In the genomic region with DNA sequence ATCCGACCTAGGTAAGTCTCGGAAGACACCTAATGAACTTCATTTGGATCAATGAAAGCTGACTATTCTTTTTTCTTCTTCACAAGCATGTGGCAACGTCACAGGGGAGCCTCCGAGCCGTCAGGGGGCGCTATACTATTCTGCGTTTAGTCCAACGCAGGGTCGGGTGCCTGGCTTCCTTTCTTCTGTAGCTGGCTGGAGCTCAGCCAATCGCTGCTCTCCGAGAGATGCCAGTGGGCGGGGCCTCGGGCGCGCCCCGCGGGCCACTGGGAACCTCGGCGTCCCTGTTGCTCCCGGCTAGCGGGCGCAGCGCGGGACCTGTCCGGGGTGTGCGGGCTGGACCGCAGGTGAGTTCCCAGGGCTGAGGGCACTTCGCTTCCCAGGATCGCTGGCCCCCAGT, we compare ENCODE assay signal across 8 mouse cellular contexts. TPM values are rescaled to one million over a fixed set of nuclear protein-coding genes. Genes with fewer than 3 reads are reported as not detected.
DNase-seq lines count a peak whose midpoint lies in the region; ATAC-seq lines count a peak whose summit lies in the region.

Smim12 (plus strand) TSS at position 233 of the 400 bp plus-strand sequence.

- peak; percentile 96 for ATAC-seq in hindbrain, embryonic 14.5 days (ENCODE audit: low FRiP score)

- peak within 1 kb of the TSS; percentile 81 for H3K4me3 ChIP-seq in hindbrain, embryonic 14.5 days (replicated peaks; ENCODE audit: low read length)

- no peaks in the 10 kb centered on the region for H3K9me3 ChIP-seq in hindbrain, embryonic 14.5 days (ENCODE audit: control insufficient read depth, low read length)

- H3K9ac ChIP-seq in hindbrain, embryonic 14.5 days: peak within 1 kb of the TSS; percentile 93

- peak within 1 kb of the TSS; percentile 50; the same call in 1 of the 2 replicates for H3K27ac ChIP-seq in hindbrain, embryonic 14.5 days

- no peaks in the 10 kb centered on the region for H3K27me3 ChIP-seq in hindbrain, embryonic 14.5 days (ENCODE audit: control insufficient read depth, insufficient read depth, low read length)

- H3K4me2 ChIP-seq in hindbrain, embryonic 14.5 days (replicated peaks): peak within 1 kb of the TSS; percentile 89

- H3K4me1 ChIP-seq in hindbrain, embryonic 14.5 days (replicated peaks; ENCODE audit: control insufficient read depth, insufficient read depth, low read length): peaks cover 12% of the 10 kb centered on the region

- WGBS in hindbrain, embryonic 14.5 days: 0% methylated on average over 29 of the region's 29 CpGs

- peaks cover 18% of the 10 kb centered on the region for H3K36me3 ChIP-seq in hindbrain, embryonic 14.5 days (replicated peaks; ENCODE audit: control insufficient read depth, insufficient read depth)

- peak; percentile 97 for DNase-seq in R1 (ENCODE audit: low read depth, low spot score)
- DNase-seq in cerebellum, postnatal 25 days: peak; percentile 100
- peak; percentile 99 to 100 for DNase-seq in frontal cortex, postnatal 25 days (ENCODE audit: low spot score in 2 of 2)
- peak; percentile 100 for DNase-seq in hindbrain, embryonic 14.5 days (ENCODE audit: low spot score)
- DNase-seq in layer of hippocampus, postnatal 36 days: peak; percentile 98 to 99
- DNase-seq in lung, postnatal 36 days: peak; percentile 99
- DNase-seq in retina, postnatal 1 day: peak; percentile 98
- DNase-seq in urinary bladder, adult 18-20 months (ENCODE audit: low spot score in 2 of 2): peak; percentile 96 to 99

RNA-seq across cellular contexts. Expression of gene Smim12, which starts in this region (rescaled TPM):
- 53.8 and 60.9 TPM in 2 replicates for polyA plus RNA-seq in hindbrain, embryonic 14.5 days (2014; fragmentation: Nextera tagmentation; extraction: Ambion mirVana)
- total RNA-seq in layer of hippocampus, postnatal 36 days (2021): 10 to 100 TPM; 51.2 to 59.5 TPM

Comparison
In these comparisons a context has a peak if more than half of its experiments do, and no peak if none do; other contexts are left out.
1. Peak in every context shown above with its lines: DNase-seq, ATAC-seq, H3K4me3 ChIP-seq and H3K27ac ChIP-seq.